Mouse (Mus musculus) layer of hippocampus, postnatal 10 days (tissue): Measurements from ENCODE around the gene Fam3a. TPM values are rescaled to one million over a fixed set of nuclear protein-coding genes. Genes with fewer than 3 reads are reported as not detected.
"Not testable (repeated sequence)": the region's sequence is repeated elsewhere in the genome, so short reads cannot be mapped to it uniquely, and the experiment has no call there.

Experiments used
- DNase-seq, 2 experiments: peaks; one replicate each; pipeline ENCODE4 v3.0.0; 2021; ENCODE audit warnings: low spot score in 2 of 2
- long read RNA-seq: library from polyadenylated mRNA; stranded (forward); transcript quantifications from one replicate; pipeline ENCODE4 v2.0.0, GENCODE M21; 2023
- total RNA-seq, 2 experiments: library from RNA; stranded (reverse); gene quantifications; 2 replicates each; pipeline ENCODE4 v1.2.3; 2021

Gene Fam3a
- total RNA-seq = 10 to 100 TPM; 17.0 to 23.0 TPM
- long read RNA-seq, transcript Fam3a-206 (9 exons, 1,899 nt) = major isoform, 15 of 27 reads
- long read RNA-seq, partial matches to known transcripts = 1 of 27 reads
- long read RNA-seq, other reads (novel, unspliced or antisense) = 9 of 27 reads

DNA sequence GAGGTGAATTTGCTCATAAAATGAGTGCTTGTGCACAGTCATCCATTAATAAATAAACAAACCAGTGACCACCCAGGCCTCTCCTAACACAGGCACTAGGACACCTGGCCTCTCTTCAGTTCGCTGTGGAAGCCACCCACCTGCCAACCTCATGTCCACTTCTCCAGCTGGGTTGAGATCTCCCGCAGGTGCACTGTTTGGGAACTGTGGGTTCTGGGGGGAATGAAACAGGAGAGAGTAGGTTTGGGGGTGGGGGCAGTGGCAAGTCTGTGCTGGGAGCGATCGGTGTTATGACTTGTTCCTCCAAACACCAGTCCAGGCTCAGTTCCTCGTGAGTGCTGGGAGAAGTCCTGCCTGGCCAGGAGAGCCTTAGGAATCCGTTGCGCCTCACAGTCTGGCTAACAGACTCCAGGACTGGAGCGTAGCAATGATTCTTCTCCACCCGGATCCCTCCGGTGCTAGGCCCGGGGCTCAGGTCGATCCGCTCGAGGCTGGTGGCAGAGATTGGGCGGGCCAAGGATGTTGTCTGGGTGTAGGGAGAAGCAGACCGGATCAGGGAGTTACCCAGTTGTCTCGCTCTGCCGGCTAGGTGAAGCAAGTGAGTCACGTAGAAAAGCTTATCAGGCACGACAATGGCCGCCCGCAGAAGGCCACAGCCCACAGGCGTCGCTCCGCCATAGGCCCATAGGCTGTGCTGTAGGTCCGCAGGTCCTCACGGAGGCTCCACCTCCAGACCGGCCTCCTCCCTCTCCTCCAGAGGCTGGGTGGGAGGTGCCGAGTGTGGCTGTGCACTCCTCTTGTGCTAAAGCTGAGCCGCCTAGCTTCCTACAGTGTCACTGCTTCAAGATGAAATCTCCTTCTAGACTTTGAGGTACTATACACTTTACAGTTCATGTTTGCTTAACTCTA lies at the start of gene Fam3a, which contains the start of gene Ikbkg:
Gene Fam3a, minus strand, starts transcription at position 738 of the 909 bp plus-strand sequence.
Gene Ikbkg, plus strand, starts transcription at position 756 of the 909 bp plus-strand sequence.
- DNase-seq = peak; percentile 60 to 71

- peak; percentile 56 to 62 for DNase-seq
Observed at GRCm38 (mm10) chrX:74429290-74429821, 36.3 kb upstream of the Fam3a start.

DNA sequence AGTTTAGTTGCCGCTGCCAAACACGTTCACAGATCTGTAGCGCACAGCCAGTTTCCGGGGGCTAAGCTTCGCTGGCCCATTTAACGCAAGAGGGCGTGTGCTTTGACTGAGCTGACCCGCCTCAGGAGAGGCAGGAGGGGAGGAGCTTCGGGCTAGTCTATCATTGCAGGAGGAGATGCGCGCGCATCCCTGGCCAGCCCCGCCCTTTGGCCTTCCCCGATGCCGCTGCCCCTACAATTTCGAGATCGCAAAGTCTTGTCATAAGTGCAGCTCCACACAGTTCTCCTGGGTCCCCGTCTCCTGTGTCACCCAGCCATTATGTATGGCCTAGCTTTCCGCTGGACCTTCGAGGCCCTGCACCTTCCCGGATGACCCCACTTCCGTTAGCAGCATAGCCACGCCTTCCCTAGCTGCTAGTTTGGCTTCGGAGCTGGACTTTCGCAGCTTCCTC lies 35.8 kb upstream of the Fam3a start, which contains the start of gene G6pdx:
Gene G6pdx, minus strand, starts transcription at position 369 of the 451 bp plus-strand sequence.
- DNase-seq = peak; percentile 78 to 84

DNA sequence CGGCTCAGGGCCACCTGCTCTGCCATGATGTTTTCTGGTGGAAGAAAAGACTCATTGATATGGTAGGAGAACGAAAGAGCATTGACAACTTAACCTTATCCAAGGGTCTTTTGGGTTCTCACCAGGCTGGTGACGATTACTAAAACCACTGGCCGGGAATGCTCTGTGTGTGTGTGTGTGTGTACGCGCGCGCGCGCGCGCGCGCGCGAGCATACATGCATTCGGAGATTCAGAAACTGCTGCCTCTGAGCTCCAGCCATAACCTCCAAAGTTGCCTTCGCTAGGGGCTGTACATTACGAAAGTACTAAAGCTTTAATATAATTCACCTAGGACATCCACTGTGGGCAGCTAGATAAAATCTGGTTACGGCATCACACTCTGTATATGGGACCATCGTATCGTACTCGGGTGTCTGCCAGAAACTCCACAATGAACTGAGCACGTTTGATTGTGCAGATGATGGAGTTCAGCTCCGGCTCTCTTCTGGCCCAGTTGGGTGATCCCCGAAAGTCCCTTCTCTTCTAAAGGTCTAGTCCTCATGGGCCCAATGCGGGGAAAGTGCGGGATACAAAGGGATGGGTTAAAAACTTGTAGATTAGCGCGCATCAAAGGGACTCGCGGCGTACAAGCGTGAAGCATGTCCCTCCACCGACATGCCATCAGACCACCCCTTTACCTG lies 35.2 kb upstream of the Fam3a start:
- no peak for DNase-seq

DNA sequence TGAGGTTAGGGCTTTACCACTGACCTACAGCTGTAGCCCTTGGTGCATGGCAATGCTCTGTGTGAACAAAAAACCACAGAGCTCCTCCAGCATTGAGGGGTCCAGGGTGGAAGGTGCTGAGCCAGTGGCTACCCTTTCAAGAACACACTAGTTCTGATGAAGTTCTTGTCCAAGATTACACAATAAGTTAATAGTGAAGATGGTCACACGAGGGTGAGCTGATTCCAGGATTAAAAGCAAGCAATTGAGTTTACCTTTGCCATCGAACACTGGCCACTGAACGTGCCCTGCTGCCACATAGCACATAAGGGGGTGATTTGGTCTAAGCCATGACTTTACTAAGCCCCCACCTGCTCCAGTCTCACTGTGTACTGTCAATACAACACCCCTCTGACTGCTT lies 34.0 kb upstream of the Fam3a start:
- DNase-seq = no peak

GRCm38 (mm10) chrX:74426256-74426655 lies 33.2 kb upstream of the Fam3a start:
- no peak for DNase-seq

DNA sequence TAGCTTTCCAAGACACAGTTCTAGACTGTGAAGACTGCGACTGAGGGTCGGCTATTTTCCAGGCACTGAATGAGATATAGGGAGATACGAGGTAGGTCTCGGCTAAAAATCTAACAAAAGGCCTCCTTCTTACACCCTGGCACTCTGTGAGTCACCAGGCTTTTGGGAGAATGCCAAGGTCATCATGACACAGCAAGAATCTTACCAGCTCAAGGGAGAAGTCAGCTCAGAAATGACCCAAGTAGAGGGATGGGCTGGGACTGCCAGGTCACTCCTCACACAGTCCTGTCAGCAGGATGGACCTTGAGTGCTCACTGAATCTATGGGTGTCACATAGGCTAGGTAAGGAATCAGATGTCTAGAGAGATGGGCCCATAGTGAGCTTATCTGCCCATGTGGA lies 32.1 kb upstream of the Fam3a start:
- DNase-seq = no peak

- no peak for DNase-seq
Observed at GRCm38 (mm10) chrX:74424443-74424842, 31.4 kb upstream of the Fam3a start.

- peak; percentile 67 to 75 for DNase-seq
Observed at GRCm38 (mm10) chrX:74413377-74413776, 20.3 kb upstream of the Fam3a start.

DNA sequence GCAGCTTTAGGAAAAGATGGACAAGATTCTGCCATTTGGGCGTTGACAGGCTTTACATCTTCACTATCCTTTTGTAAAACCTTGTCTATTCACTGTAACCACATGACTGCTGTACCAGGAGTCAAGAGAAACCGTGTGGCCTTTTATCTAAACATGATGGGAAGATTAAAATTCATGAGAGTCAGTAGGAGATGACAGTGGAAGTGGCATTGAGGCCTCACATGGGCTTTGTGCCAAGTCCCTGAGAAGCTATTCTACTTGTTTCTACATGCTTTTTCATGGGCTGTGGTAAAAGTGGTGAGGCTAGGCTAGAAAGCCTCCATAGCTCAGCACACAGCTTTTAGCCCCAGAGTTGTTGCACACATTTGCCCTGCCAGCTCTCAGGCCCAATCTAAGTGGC lies 15.3 kb upstream of the Fam3a start:
- no peak for DNase-seq

DNA sequence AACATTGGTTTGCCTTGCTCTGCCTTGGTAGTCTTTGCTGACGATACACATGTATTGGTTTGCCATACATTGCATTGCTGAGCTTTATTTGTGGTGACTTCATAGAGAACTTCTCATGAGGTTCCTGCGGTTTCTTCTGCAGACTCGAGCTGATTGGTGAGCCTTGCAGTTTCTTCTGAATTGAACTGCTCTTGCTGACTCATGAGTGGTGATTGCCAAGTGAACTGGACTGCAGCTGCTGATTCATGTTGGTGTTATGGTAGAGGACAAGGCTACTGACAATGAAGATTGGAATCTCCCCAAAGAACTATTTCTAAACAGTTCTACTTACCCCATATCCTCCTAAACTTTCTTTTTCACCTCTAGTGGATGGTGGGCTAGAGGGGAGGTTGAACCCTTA lies 7.1 kb upstream of the Fam3a start:
- DNase-seq = no peak

- DNase-seq = no peak
Observed at GRCm38 (mm10) chrX:74388153-74388552, 4.9 kb downstream of the Fam3a start.

GRCm38 (mm10) chrX:74384451-74384850 lies 8.6 kb downstream of the Fam3a start:
- DNase-seq = no peak

GRCm38 (mm10) chrX:74372888-74373549 lies 20.1 kb downstream of the Fam3a start, which contains the start of the genes Ubl4a and Slc10a3:
Ubl4a (minus strand) TSS chrX:74373218.
Slc10a3 (minus strand) TSS chrX:74373349.
- peak; percentile 66 to 80 for DNase-seq

DNA sequence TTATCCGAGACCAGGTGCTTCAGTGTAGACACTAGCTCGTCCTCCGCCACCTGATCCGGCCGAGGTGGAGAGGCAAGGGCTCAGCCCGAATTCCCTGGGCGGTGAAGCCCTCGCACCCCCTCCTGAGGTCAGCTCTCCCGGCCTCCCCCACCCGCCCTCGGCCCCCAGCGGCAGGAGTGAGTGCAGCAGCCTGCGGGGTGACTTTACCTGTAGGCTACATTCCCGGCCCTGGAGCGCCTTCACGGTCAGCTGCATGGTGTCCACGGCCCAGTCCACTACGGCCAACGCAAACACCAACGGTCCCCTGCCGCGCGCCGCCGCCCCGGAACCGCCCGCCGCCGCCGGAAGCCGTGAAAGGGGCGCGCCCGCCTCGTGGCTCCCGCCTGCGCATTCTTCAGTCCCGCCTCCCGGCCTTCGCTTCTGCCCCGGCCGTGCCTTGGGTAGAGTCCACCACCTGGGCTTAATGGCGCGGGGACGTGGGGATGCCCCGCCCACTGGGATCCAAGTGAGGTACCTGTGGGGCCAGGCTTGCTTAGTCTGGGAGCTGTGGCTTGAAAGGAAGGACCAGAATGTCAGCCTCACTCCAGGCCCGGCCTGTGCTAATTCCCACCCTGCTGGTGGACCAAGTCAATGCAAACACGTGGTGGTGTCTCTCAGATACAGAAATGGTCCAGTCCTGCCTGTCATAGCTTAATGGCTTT lies 24.7 kb downstream of the Fam3a start:
- DNase-seq = peak; percentile 60 to 71

- DNase-seq = no peak
Observed at GRCm38 (mm10) chrX:74367512-74367911, 25.6 kb downstream of the Fam3a start.

DNA sequence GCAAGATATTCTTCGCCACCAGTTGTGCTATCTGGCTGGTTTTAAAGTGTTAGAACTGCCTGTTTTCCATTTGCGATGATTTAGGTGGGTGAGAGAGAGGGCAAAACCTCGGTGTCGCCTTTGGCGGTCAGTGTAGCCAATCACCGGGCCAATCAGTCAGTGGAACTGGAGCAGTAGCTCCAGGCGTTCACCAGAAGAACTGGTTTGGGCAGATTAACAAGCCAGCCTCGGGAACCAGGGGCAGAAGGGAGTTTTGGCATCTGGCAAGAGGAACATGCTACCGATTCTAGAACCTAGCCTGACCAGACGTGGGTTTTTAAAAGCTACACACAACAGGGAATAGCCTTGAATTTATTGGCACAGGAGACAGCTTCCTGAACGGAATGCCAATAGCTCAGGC lies 33.9 kb downstream of the Fam3a start:
- no peak for DNase-seq

DNA sequence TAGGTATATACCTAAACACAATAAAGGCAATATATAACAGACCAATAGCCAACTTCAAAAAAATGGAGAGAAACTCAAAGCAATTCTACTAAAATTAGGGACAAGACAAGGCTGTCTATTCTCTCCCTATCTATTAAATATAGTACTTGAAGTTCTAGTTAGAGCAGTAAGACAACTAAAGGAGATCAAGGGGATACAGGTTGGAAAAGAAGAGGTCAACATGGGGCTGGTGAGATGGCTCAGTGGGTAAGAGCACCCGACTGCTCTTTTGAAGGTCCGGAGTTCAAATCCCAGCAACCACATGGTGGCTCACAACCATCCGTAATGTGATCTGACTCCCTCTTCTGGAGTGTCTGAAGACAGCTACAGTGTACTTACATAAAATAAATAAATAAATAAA lies 36.0 kb downstream of the Fam3a start:
- not testable (repeated sequence) for DNase-seq

DNA sequence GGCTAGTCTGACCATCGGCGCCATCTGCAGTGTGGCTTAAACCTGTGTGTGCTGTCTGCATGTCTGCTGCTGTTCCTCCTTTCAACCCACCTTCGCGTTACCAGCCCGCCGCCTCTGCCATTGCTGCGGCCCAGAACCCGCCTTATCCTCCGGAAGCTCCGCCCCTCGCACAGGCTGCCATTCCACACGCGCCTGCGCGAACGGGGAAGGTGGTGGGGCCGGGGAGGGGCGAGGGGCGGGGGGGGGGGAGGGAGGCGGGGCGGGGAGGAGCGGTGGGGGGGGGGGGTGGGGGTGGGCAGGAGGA lies 39.7 kb downstream of the Fam3a start, which contains the start of gene Lage3:
Gene Lage3, minus strand, starts transcription at position 152 of the 304 bp plus-strand sequence.
- peak; percentile 72 to 82 for DNase-seq
